Mouse (Mus musculus) embryo, embryonic 11 days (tissue): ENCODE data around the gene Apba2.

ENCODE experiments used
- DNase-seq: peaks from one replicate; pipeline ENCODE4 v3.0.0-alpha.2; 2015

Apba2 gene

GRCm38 (mm10) chr7:64662506-64662905 lies 161.0 kb downstream of the Apba2 start:
- no peak for DNase-seq

DNA sequence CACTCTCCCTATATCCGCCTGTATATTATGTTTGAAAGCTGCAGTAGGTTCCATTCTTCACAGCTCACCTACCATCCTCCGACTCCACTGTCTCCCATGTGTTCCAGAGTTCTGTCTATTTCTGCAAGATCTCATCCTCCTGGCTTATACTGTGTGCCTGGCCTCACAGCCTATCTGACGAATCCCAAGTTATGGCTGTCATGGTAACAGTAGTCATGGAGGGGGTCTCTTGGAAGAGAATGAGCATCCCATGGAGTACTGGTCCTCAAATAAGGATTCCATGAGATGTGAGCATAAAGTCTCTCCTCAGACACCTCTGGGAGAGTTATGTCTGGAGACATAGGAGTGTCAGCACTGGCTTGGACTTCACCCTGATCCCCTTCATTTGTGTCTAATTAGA lies 162.1 kb downstream of the Apba2 start:
- DNase-seq, result no peak

DNA sequence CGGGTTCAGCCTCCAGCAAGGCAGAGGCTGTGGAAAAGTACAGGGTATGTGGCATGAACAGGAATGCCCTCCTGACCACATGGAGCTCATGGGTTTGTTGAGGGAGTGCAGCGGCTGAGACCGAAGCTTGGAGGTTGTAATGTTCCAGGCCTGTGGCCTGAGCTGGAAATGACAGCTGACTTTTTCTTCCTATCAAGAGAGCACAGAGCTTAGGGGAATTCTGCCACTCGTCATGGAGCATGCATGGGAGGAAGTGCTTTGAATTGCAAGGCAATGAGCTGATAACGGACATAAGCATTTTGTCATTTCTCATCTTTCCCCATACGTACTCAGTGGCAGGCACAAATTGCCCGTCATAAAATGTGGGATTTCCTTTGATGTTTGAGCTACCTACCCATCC lies 163.6 kb downstream of the Apba2 start:
- no peak for DNase-seq

GRCm38 (mm10) chr7:64665716-64666298 lies 164.3 kb downstream of the Apba2 start:
- DNase-seq, result no peak

- no peak for DNase-seq
Measured at GRCm38 (mm10) chr7:64667959-64668358, 166.5 kb downstream of the Apba2 start.

DNA sequence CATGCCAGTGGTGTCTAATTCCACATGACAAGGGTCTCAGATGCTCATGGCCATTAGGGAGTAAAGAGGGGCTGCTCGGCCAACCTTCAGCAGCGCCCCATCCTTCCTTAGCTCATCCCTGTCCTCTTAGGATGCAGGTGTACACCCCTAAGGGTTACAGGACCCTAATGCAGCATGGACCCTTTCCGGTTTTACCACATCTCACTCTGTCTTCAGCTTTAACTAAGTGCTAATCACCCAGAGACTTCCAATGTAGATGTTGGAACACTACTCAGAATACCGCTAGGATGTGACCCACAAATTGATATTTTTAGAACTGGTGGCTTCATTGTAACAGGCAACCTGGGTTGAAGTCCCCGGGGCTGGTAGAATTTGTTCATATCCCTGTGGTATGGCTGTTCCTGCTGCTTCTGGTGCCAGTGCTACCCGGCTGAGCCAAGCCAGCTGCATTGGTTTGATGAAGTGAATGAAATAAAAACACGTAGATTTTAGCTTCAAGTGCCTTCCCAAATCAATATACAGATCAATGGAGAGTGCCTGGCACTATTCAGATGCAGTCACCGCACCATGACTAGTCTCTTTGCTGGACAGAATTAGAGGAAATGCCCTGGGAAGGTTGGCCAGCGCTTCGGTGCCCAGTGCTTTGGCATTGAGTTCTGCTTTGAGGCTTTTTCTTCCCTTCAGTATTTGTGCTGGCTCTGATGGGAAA lies 178.4 kb downstream of the Apba2 start:
- no peak for DNase-seq

- DNase-seq, result no peak
Measured at GRCm38 (mm10) chr7:64684893-64685292, 183.4 kb downstream of the Apba2 start.

- DNase-seq, result peak; percentile 48
Measured at GRCm38 (mm10) chr7:64688115-64688817, 186.8 kb downstream of the Apba2 start.

GRCm38 (mm10) chr7:64691831-64692230 lies 190.3 kb downstream of the Apba2 start:
- no peak for DNase-seq

GRCm38 (mm10) chr7:64694937-64695336 lies 193.4 kb downstream of the Apba2 start:
- DNase-seq, result no peak

GRCm38 (mm10) chr7:64696521-64697281 lies 195.2 kb downstream of the Apba2 start:
- no peak for DNase-seq

GRCm38 (mm10) chr7:64697791-64698337 lies 196.4 kb downstream of the Apba2 start:
- DNase-seq, result no peak

DNA sequence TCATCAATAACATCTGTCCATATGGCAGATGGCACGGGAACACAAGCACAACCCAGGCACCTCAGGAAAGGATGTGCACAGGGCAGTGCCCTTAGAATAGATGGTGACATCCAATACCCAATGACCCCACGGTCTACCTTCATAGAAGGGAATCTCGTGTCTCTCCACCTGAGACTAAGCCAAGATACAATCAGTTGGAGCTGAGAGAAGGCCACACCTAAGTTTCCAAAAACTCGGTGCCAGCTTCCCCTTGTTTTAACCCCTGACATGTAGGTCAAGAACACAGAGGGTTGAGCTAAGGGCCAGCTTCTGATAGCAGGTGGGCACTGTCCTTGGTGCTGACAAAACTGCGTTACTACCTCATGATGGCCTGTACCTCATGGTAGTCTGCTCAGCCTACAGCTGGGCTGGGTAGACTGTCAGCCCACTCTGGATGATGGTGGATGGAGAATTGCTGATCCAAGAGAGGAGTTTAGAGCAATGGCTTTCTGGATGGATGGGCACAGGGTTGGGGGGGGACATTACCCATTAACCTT lies 202.6 kb downstream of the Apba2 start:
- peak; percentile 50 for DNase-seq

DNA sequence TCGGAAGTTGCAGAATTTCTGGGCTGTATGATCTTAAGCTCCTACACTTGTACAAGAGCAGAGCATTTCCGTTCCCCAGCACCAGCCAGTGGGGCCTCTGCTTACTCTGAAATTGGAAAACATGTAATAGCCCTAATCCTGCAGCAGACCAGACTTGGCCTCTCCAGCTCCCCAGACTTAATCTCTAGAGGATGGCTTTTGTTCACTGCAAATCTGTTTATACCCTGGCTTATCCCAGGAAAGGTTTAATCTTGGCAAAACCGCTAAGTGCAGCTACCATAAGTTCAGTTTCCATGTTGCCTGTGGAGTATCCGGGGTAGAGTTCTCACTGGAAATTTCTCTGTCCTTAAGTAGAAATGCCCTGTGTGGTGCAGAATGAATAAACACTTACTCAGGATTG lies 206.7 kb downstream of the Apba2 start:
- DNase-seq, result no peak

DNA sequence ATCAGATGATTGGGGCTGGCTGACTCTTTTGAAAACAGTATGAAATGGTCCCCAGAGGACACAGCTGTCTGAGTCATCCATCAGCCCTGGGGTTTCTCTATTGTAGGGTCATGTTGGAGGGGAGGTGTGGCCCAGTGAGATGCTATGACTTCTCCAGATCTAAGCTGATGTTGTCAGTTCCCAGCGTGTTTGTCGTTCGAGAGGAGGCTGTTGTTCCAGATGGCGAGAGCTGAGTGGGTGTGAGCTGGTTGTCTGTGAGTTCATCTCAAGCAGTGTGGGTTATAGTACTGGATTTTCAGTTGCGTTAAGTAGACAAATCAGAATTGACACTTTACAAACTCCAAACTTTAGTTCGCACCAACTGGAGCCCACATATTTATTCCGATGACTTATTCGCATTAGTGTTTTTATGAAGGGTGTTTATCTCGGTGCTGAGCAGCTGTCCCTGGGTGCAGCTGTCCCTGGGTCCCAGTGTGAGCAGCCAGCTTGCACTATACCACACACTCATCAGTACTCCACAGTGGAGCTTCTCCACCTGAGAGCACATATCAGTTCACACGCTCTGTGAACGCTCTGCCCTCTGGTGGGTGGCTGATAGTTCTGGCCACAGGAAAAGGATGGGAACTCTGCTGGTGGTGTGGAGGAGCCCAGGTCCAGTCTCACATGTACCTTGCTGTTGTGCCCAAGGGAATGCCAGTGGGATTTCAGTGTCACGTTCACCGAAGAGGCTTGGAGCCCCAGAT lies 208.2 kb downstream of the Apba2 start:
- peak; percentile 23 for DNase-seq

GRCm38 (mm10) chr7:64716286-64716685 lies 214.8 kb downstream of the Apba2 start:
- DNase-seq, result no peak

GRCm38 (mm10) chr7:64723313-64723712 lies 221.8 kb downstream of the Apba2 start:
- no peak for DNase-seq

DNA sequence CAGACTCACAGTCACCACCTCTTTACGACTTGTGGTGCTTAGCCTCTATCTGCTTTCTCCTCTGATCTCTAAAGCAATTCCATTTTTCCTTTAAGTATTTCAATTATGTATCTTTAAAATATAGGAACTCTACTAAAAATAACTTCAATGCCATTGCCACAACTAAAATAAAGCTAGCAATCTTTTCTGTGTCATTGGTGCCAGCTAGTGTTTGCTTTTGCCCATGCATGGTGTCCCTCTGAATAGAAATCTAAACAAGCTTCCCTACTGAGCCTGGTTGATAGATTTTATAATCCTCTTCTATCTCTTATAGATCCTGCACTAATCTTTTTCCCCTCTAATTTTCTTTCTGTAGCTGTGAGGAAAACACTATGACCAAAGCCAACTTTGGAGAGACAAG lies 222.9 kb downstream of the Apba2 start:
- DNase-seq, result no peak

GRCm38 (mm10) chr7:64725967-64726695 lies 224.6 kb downstream of the Apba2 start:
- no peak for DNase-seq

- DNase-seq, result no peak
Measured at GRCm38 (mm10) chr7:64728181-64728591, 226.7 kb downstream of the Apba2 start.

GRCm38 (mm10) chr7:64728816-64729215 lies 227.3 kb downstream of the Apba2 start:
- no peak for DNase-seq
